Mouse (Mus musculus): ENCODE results near the gene Gm5458. TPM values are rescaled to one million over a fixed set of nuclear protein-coding genes. Genes with fewer than 3 reads are reported as not detected.
"Not testable (repeated sequence)": the region's sequence is repeated elsewhere in the genome, so short reads cannot be mapped to it uniquely, and the experiment has no call there.

The Gm5458 gene
- not detected in 2 replicates for polyA plus RNA-seq (2014; fragmentation: Nextera tagmentation; extraction: Ambion mirVana)

DNA sequence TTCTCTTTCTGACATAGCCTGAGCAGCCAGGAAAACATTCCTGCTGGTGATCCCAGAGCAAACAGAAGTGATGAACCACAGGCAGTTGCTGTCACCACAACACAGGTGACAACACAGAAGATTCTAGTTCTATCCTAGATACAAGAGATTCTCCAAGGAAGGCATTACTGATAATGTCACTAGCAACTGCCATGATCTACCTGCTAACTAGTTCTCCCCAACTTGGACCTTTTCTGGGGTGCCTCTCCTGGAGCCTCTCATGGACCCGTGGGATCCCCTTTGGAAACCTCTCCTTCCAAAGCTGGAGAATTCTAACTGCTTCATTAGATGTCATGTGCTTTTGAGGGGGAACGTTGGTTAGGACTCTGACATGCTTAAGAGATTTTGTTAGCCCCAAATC, at the start of gene Gm5458:
Gene Gm5458, minus strand, starts transcription at position 101 of the 400 bp plus-strand sequence.
- not testable (repeated sequence) for ATAC-seq (ENCODE audit: low read depth)

GRCm38 (mm10) chr14:19646232-19646631, 43.9 kb upstream of the Gm5458 start:
- H3K9me3 ChIP-seq (ENCODE audit: control insufficient read depth, low read length), result no peaks in the 10 kb centered on the region
- H3K9ac ChIP-seq (replicated peaks; ENCODE audit: low read depth, low read length), result no peak overlapping the region
- no peaks in the 10 kb centered on the region for H3K4me1 ChIP-seq (ENCODE audit: control insufficient read depth, insufficient read depth, low read length)
- H3K36me3 ChIP-seq (ENCODE audit: control insufficient read depth, insufficient read depth, low read length), result no peaks in the 10 kb centered on the region
- no peak overlapping the region for H3K4me3 ChIP-seq (ENCODE audit: low read depth, low read length)
- no peak for ATAC-seq (ENCODE audit: low read depth)
- H3K27ac ChIP-seq (ENCODE audit: low read depth, low read length), result no peak overlapping the region
- no peaks in the 10 kb centered on the region for H3K27me3 ChIP-seq (ENCODE audit: control insufficient read depth, insufficient read depth, low read length)
- 92% methylated on average over 3 of the region's 3 CpGs for WGBS
- no peak overlapping the region for H3K4me2 ChIP-seq (ENCODE audit: low read depth, low read length)

More for the DNA sequence above, at the start of gene Gm5458:
- H3K4me1 ChIP-seq (ENCODE audit: control insufficient read depth, insufficient read depth, low read length); H3K36me3 ChIP-seq (ENCODE audit: control insufficient read depth, insufficient read depth, low read length); H3K9ac ChIP-seq (replicated peaks; ENCODE audit: low read depth, low read length); H3K4me2 ChIP-seq (ENCODE audit: low read depth, low read length); H3K27ac ChIP-seq (ENCODE audit: low read depth, low read length); H3K27me3 ChIP-seq (ENCODE audit: control insufficient read depth, insufficient read depth, low read length); H3K9me3 ChIP-seq (ENCODE audit: control insufficient read depth, low read length); H3K4me3 ChIP-seq (ENCODE audit: low read depth, low read length): not testable (repeated sequence)
- WGBS, result 92% methylated on average over 1 of the region's 2 CpGs

DNA sequence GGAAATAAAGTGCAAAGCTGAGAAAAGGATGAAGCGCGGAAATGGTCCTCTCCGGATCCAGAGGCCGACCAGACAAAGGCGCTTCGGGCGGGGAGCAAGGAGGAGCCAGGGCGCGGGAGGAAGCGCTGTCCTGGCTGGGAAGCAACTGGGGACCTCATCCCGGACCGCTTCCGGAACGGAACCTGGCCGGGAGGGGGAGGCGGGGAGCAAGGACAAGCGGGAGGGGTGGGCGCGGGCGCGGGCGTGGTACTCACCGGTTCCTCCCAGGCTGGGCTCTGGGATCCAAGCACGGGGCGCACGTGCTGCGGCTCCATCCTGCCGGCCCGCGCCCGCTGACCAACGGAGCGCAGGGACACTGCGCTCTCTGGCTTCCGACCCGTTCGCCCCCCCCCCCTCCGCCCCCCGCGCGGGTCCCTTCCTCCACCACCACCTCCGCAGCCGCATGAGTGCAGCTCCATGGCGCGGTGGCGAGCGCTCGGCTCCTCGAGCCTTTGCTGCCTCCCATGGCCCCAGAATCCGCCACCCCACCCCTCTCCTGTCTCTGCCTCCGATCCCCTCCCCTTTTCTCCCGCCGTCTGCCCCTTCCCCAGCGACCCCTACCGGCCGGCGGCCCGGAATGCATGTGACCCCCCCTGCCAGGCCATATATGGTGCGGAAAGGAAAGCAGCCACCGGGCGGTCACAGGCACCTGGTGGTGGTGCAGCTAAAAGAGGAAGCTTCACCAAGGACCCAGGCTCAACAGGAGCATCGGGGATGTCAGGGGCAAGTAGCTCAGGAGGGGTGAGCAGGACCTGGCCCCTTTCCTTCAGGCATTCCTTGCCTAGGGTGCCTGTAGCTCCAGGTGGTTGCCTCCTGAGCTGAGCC, 17.3 kb downstream of the Gm5458 start, which contains the start of gene Gm2237:
Gene Gm2237, minus strand, starts transcription at position 332 of the 864 bp plus-strand sequence.
- not testable (repeated sequence) for ATAC-seq (ENCODE audit: low read depth); H3K27ac ChIP-seq (ENCODE audit: low read depth, low read length)
- 3% methylated on average over 9 of the region's 62 CpGs for WGBS

GRCm38 (mm10) chr14:19549863-19550262, 52.5 kb downstream of the Gm5458 start, which contains the start of gene Gm2244:
Gm2244 (minus strand) TSS chr14:19549963.
- H3K27me3 ChIP-seq (ENCODE audit: control insufficient read depth, insufficient read depth, low read length); H3K9me3 ChIP-seq (ENCODE audit: control insufficient read depth, low read length); H3K4me3 ChIP-seq (ENCODE audit: low read depth, low read length); H3K9ac ChIP-seq (replicated peaks; ENCODE audit: low read depth, low read length); ATAC-seq (ENCODE audit: low read depth); H3K27ac ChIP-seq (ENCODE audit: low read depth, low read length); H3K36me3 ChIP-seq (ENCODE audit: control insufficient read depth, insufficient read depth, low read length); H3K4me1 ChIP-seq (ENCODE audit: control insufficient read depth, insufficient read depth, low read length); H3K4me2 ChIP-seq (ENCODE audit: low read depth, low read length): not testable (repeated sequence)
- WGBS, result 100% methylated on average over 1 of the region's 3 CpGs

More for the DNA sequence above, 17.3 kb downstream of the Gm5458 start, which contains the start of gene Gm2237:
- not testable (repeated sequence) for H3K4me1 ChIP-seq (ENCODE audit: control insufficient read depth, insufficient read depth, low read length); H3K36me3 ChIP-seq (ENCODE audit: control insufficient read depth, insufficient read depth, low read length); H3K4me2 ChIP-seq (ENCODE audit: low read depth, low read length); H3K27me3 ChIP-seq (ENCODE audit: control insufficient read depth, insufficient read depth, low read length); H3K9me3 ChIP-seq (ENCODE audit: control insufficient read depth, low read length)
- Histone ChIP-seq H3K9ac (replicated peaks; ENCODE audit: low read depth, low read length) (0 out of 2 replicates have a peak within 1 kb of the TSS, but pooled peaks have one; percentile 37), H3K4me3 (ENCODE audit: low read depth, low read length) (peak within 1 kb of the TSS; percentile 37)

Other genes starting within 250 kb of the Gm5458 start
- 0.53 and 1.4 TPM in 2 replicates for gene Gm21738, start 183.7 kb downstream of the Gm5458 start, polyA plus RNA-seq (2014; fragmentation: Nextera tagmentation; extraction: Ambion mirVana)
- gene Gm2244, start 52.6 kb downstream of the Gm5458 start, polyA plus RNA-seq (2014; fragmentation: Nextera tagmentation; extraction: Ambion mirVana), result 0.22 and 0.46 TPM in 2 replicates
- 5.7 and 7.9 TPM in 2 replicates for gene Gm2237, start 17.4 kb downstream of the Gm5458 start, polyA plus RNA-seq (2014; fragmentation: Nextera tagmentation; extraction: Ambion mirVana)
- 6.6 and 59.7 TPM in 2 replicates for gene Nid2, start 148.7 kb upstream of the Gm5458 start, polyA plus RNA-seq (2014; fragmentation: Nextera tagmentation; extraction: Ambion mirVana)
- gene Rtraf, start 221.2 kb upstream of the Gm5458 start, polyA plus RNA-seq (2014; fragmentation: Nextera tagmentation; extraction: Ambion mirVana), result 162 and 187 TPM in 2 replicates